In the genomic region with DNA sequence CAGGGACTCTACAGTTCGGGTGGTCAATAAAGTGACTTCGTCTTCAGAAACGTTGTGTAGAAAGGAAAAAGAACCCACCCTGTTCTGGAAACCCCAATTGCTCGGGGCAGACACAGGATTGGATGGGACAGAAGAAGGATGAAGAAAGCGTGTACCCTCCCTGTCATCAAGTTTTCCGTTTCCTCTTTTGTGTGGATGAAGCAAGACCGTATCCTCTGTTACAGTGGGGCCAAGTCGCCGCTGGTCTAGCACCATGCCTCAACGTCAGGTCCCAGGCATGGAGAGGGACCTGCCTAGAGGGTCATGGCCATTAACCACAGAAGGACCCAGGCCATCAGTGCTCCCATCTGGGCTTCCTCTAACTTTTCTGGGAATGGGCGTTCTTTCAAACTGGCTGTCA, we compare ENCODE assay signal across 18 mouse cellular contexts. TPM values are rescaled to one million over a fixed set of nuclear protein-coding genes. Genes with fewer than 3 reads are reported as not detected.
DNase-seq lines count a peak whose midpoint lies in the region; ATAC-seq and TF ChIP-seq lines count a peak whose summit lies in the region.
"Had no signal": no experiment of that assay in that cellular context is flagged by ENCODE, and none has a peak within 500 bp of the region (broad histone marks: within the 10 kb centered on the region; RNA-seq: fewer than 3 reads in every experiment).

No protein-coding gene starts in this region.

- DNase-seq in layer of hippocampus, adult 9-11 months, result peak; percentile 51
- DNase-seq in layer of hippocampus, adult 18-20 months (ENCODE audit: low spot score in 2 of 2), result no peak
- DNase-seq in CH12.LX (ENCODE audit: extremely low read depth), result peak; percentile 43
- no peak for DNase-seq in natural killer cell, adult 2 months (ENCODE audit: low spot score in 2 of 2)
- DNase-seq: adrenal gland, postnatal 36 days; cerebellum, postnatal 10 days; kidney, adult 9 months; left cerebral cortex, postnatal 4 days; thymus, postnatal 4 days had no signal

- H3K79me2 ChIP-seq in CH12.LX (replicated peaks; ENCODE audit: control insufficient read depth, extremely low read depth, insufficient read depth, poor library complexity, severe bottlenecking), result no peaks in the 10 kb centered on the region

- no peaks in the 10 kb centered on the region for H3K9me3 ChIP-seq in CH12.LX (replicated peaks; ENCODE audit: low read length)
- no peaks in the 10 kb centered on the region for H3K9me3 ChIP-seq in kidney, embryonic 14.5 days (ENCODE audit: control insufficient read depth, low read length)
- H3K9me3 ChIP-seq: forebrain, embryonic 13.5 days; heart, embryonic 15.5 days; hindbrain, embryonic 13.5 days had no signal

- TF ChIP-seq RAD21 in CH12.LX (IDR thresholded peaks at IDR 0.05; ENCODE audit: low read depth, low read length), result no peak

- H3K4me2 ChIP-seq in CH12.LX (ENCODE audit: insufficient read depth, low read depth, poor library complexity, severe bottlenecking), result no peak overlapping the region
- no peak overlapping the region for H3K4me2 ChIP-seq in kidney, embryonic 14.5 days (replicated peaks; ENCODE audit: low read depth, low read length)
- H3K4me2 ChIP-seq: forebrain, embryonic 13.5 days; heart, embryonic 15.5 days; hindbrain, embryonic 13.5 days had no signal

- no peaks in the 10 kb centered on the region for H3K27me3 ChIP-seq in CH12.LX (replicated peaks)
- H3K27me3 ChIP-seq in kidney, embryonic 14.5 days (ENCODE audit: control insufficient read depth, insufficient read depth, low read length), result no peaks in the 10 kb centered on the region
- H3K27me3 ChIP-seq: forebrain, embryonic 13.5 days; heart, embryonic 15.5 days had no signal

- peaks cover 3 to 21% of the 10 kb centered on the region in 2 experiments; a peak in 3 of 4 replicates for H3K4me1 ChIP-seq in CH12.LX (ENCODE audit: control insufficient read depth in 1 of 2, insufficient read depth in 2 of 2)
- H3K4me1 ChIP-seq in kidney, embryonic 14.5 days (ENCODE audit: control insufficient read depth, insufficient read depth, low read length), result no peaks in the 10 kb centered on the region
- H3K4me1 ChIP-seq: forebrain, embryonic 13.5 days; heart, embryonic 15.5 days; hindbrain, embryonic 13.5 days had no signal

- no peak overlapping the region for H3K9ac ChIP-seq in CH12.LX (ENCODE audit: insufficient read depth, low read depth)
- no peak overlapping the region for H3K9ac ChIP-seq in kidney, embryonic 14.5 days (ENCODE audit: low read depth, low read length)
- H3K9ac ChIP-seq: forebrain, embryonic 13.5 days; heart, embryonic 15.5 days; hindbrain, embryonic 13.5 days; liver, embryonic 14.5 days had no signal

- no peak for TF ChIP-seq EP300 in CH12.LX (IDR thresholded peaks at IDR 0.05; ENCODE audit: low read length)

- TF ChIP-seq POLR2A in CH12.LX (IDR thresholded peaks at IDR 0.05; ENCODE audit: low read depth, low read length), result no peak

- dilution Hi-C loops in CH12.LX (cut with MboI; ENCODE audit: extremely low pct_ligation_motif_present, extremely low pct_unique_long_range_greater_than_20kb, low sequenced_read_pairs), result no loop called here

- in situ Hi-C loops in CH12.LX (cut with MboI; ENCODE audit: low pct_ligation_motif_present, low pct_unique_long_range_greater_than_20kb, low sequenced_read_pairs), result loop anchor here (10.0 to 25.0 kb wide), 2 partner anchors 63 to 196 kb away; partner anchors contain the start of gene Zfp541

- H3K4me3 ChIP-seq in CH12.LX (replicated peaks in 1 of 3; ENCODE audit: low read depth in 2 of 3, low read length in 2 of 3, poor library complexity in 1 of 3), result no peak overlapping the region
- H3K4me3 ChIP-seq in kidney, embryonic 14.5 days (ENCODE audit: low read length), result no peak overlapping the region
- H3K4me3 ChIP-seq: forebrain, embryonic 13.5 days; heart, embryonic 15.5 days; hindbrain, embryonic 13.5 days had no signal

- no peaks in the 10 kb centered on the region for H3K36me3 ChIP-seq in CH12.LX (replicated peaks in 1 of 2; ENCODE audit: control insufficient read depth in 1 of 2, insufficient read depth in 1 of 2, low read length in 1 of 2)
- no peaks in the 10 kb centered on the region for H3K36me3 ChIP-seq in kidney, embryonic 14.5 days (ENCODE audit: control insufficient read depth, insufficient read depth, low read length)
- H3K36me3 ChIP-seq: heart, embryonic 15.5 days; hindbrain, embryonic 13.5 days had no signal

- 89% methylated on average over 11 of the region's 11 CpGs for WGBS in kidney, embryonic 14.5 days

- H3K27ac ChIP-seq in CH12.LX (ENCODE audit: insufficient read depth, low read depth), result no peak overlapping the region
- H3K27ac ChIP-seq in kidney, embryonic 14.5 days (ENCODE audit: low read depth, low read length), result no peak overlapping the region
- H3K27ac ChIP-seq: forebrain, embryonic 13.5 days; heart, embryonic 15.5 days; hindbrain, embryonic 13.5 days; liver, embryonic 14.5 days had no signal

- ATAC-seq in granulocyte monocyte progenitor cell, adult 5-6 weeks (replicated peaks; ENCODE audit: poor library complexity, severe bottlenecking), result peak; percentile 94
- peak; percentile 91 for ATAC-seq in megakaryocyte progenitor cell, adult 5-6 weeks (replicated peaks; ENCODE audit: poor library complexity)
- ATAC-seq in kidney, embryonic 14.5 days (ENCODE audit: low FRiP score, low TSS enrichment), result no peak
- ATAC-seq: forebrain, embryonic 13.5 days had no signal

- no peak for TF ChIP-seq CTCF in CH12.LX (conservative IDR thresholded peaks at IDR 0.05 in 1 of 2, IDR thresholded peaks at IDR 0.05 in 1 of 2; ENCODE audit: low read depth in 2 of 2, low read length in 2 of 2)

TF ChIP-seq in CH12.LX, 34 proteins besides CTCF, POLR2A, EP300 and RAD21 (continues in another document):
- no peak for TF ChIP-seq USF2 (conservative IDR thresholded peaks at IDR 0.05; ENCODE audit: low read depth, low read length)
- no peak for TF ChIP-seq NRF1 (IDR thresholded peaks at IDR 0.05; ENCODE audit: low read depth, low read length)
- no peak for TF ChIP-seq UBTF (IDR thresholded peaks at IDR 0.05; ENCODE audit: low read depth, low read length)
- TF ChIP-seq CHD2 (IDR thresholded peaks at IDR 0.05; ENCODE audit: low read length), result no peak
- no peak for TF ChIP-seq GABPA (IDR thresholded peaks at IDR 0.05; ENCODE audit: insufficient replicate concordance, low read depth, low read length)
- no peak for TF ChIP-seq SIN3A (IDR thresholded peaks at IDR 0.05; ENCODE audit: low read length)
- TF ChIP-seq POLR2AphosphoS2 (IDR thresholded peaks at IDR 0.05; ENCODE audit: low read depth, low read length), result no peak

RNA-seq across cellular contexts. Expression of gene C5ar1, which starts 1.5 kb away (rescaled TPM):
- 1 to 10 TPM; 1.2 to 1.6 TPM for total RNA-seq in layer of hippocampus, adult 18-20 months (2021)
- total RNA-seq in CH12.LX (2012; rRNA removed) (not detected in 2 replicates), CH12.LX (2014; rRNA removed) (not detected in 2 replicates)
- not detected in 2 replicates for polyA plus RNA-seq in CH12.LX (2012; ENCODE audit: insufficient read length, low read depth)
- 0.21 TPM in 1 of 2 replicates, not detected in the other for total RNA-seq in granulocyte monocyte progenitor cell, adult 5-6 weeks (2014; fragmentation: Nextera tagmentation)
- total RNA-seq in granulocyte monocyte progenitor cell, adult 5-6 weeks (2017), result 0.67 and 1.1 TPM in 2 replicates
- total RNA-seq in megakaryocyte progenitor cell, adult 5-6 weeks (2015), result 2.4 and 4.0 TPM in 2 replicates
- total RNA-seq in megakaryocyte progenitor cell, adult 5-6 weeks (2017), result 0.57 and 1.2 TPM in 2 replicates
- polyA plus RNA-seq in kidney, embryonic 14.5 days (2014; fragmentation: Nextera tagmentation; extraction: Ambion mirVana), result 1.2 and 1.8 TPM in 2 replicates
- total RNA-seq: ES-E14 had no signal

RNA-seq across cellular contexts. Expression of gene C5ar2, which starts 13.9 kb away (rescaled TPM):
- total RNA-seq in layer of hippocampus, adult 18-20 months (2021), result under 1 TPM; 0.56 to 0.67 TPM
- total RNA-seq in CH12.LX (2012; rRNA removed), result 0.04 TPM in 2 replicates
- 0.11 and 0.30 TPM in 2 replicates for total RNA-seq in CH12.LX (2014; rRNA removed)
- 0.22 and 0.33 TPM in 2 replicates for polyA plus RNA-seq in CH12.LX (2012; ENCODE audit: insufficient read length, low read depth)
- total RNA-seq in granulocyte monocyte progenitor cell, adult 5-6 weeks (2014; fragmentation: Nextera tagmentation), result 0.15 TPM in 1 of 2 replicates, not detected in the other
- total RNA-seq in granulocyte monocyte progenitor cell, adult 5-6 weeks (2017), result 0.13 and 0.93 TPM in 2 replicates
- total RNA-seq in megakaryocyte progenitor cell, adult 5-6 weeks (2015), result 1.1 and 1.7 TPM in 2 replicates
- 1.1 and 1.3 TPM in 2 replicates for total RNA-seq in megakaryocyte progenitor cell, adult 5-6 weeks (2017)
- polyA plus RNA-seq in kidney, embryonic 14.5 days (2014; fragmentation: Nextera tagmentation; extraction: Ambion mirVana), result 0.05 and 0.09 TPM in 2 replicates
- polyA plus RNA-seq: C2C12 had no signal

RNA-seq across cellular contexts. Expression of gene Inafm1, which starts 15.6 kb away (rescaled TPM):
- total RNA-seq in layer of hippocampus, adult 18-20 months (2021), result 10 to 100 TPM; 31.9 to 34.8 TPM
- total RNA-seq in CH12.LX (2012; rRNA removed) (5.6 and 7.4 TPM in 2 replicates), CH12.LX (2014; rRNA removed) (1.1 and 1.5 TPM in 2 replicates)
- 9.3 and 9.5 TPM in 2 replicates for polyA plus RNA-seq in CH12.LX (2012; ENCODE audit: insufficient read length, low read depth)
- total RNA-seq in granulocyte monocyte progenitor cell, adult 5-6 weeks (2014; fragmentation: Nextera tagmentation), result 13.6 and 14.6 TPM in 2 replicates
- total RNA-seq in granulocyte monocyte progenitor cell, adult 5-6 weeks (2017), result 3.2 and 3.3 TPM in 2 replicates
- 5.0 and 11.3 TPM in 2 replicates for total RNA-seq in megakaryocyte progenitor cell, adult 5-6 weeks (2015)
- 5.2 and 6.8 TPM in 2 replicates for total RNA-seq in megakaryocyte progenitor cell, adult 5-6 weeks (2017)
- polyA plus RNA-seq in kidney, embryonic 14.5 days (2014; fragmentation: Nextera tagmentation; extraction: Ambion mirVana), result 19.3 and 19.8 TPM in 2 replicates

RNA-seq across cellular contexts. Expression of gene Ccdc9, which starts 28.8 kb away (rescaled TPM):
- 10 to 100 TPM; 72.4 to 80.2 TPM for total RNA-seq in layer of hippocampus, adult 18-20 months (2021)
- total RNA-seq in CH12.LX (2012; rRNA removed) (47.6 and 53.3 TPM in 2 replicates), CH12.LX (2014; rRNA removed) (32.0 and 37.5 TPM in 2 replicates)
- polyA plus RNA-seq in CH12.LX (2012; ENCODE audit: insufficient read length, low read depth), result 81.0 and 94.2 TPM in 2 replicates
- 31.7 and 50.9 TPM in 2 replicates for total RNA-seq in granulocyte monocyte progenitor cell, adult 5-6 weeks (2014; fragmentation: Nextera tagmentation)
- 54.0 and 62.0 TPM in 2 replicates for total RNA-seq in granulocyte monocyte progenitor cell, adult 5-6 weeks (2017)
- 17.3 and 19.8 TPM in 2 replicates for total RNA-seq in megakaryocyte progenitor cell, adult 5-6 weeks (2015)
- 87.9 and 99.6 TPM in 2 replicates for total RNA-seq in megakaryocyte progenitor cell, adult 5-6 weeks (2017)
- 24.6 and 28.3 TPM in 2 replicates for polyA plus RNA-seq in kidney, embryonic 14.5 days (2014; fragmentation: Nextera tagmentation; extraction: Ambion mirVana)

RNA-seq across cellular contexts. Expression of gene Dhx34, which starts 36.0 kb away (rescaled TPM):
- 10 to 100 TPM; 10.7 to 12.5 TPM for total RNA-seq in layer of hippocampus, adult 18-20 months (2021)
- total RNA-seq in CH12.LX (2012; rRNA removed) (14.8 and 18.0 TPM in 2 replicates), CH12.LX (2014; rRNA removed) (6.9 and 8.8 TPM in 2 replicates)
- 11.8 and 15.2 TPM in 2 replicates for polyA plus RNA-seq in CH12.LX (2012; ENCODE audit: insufficient read length, low read depth)
- 5.5 and 8.7 TPM in 2 replicates for total RNA-seq in granulocyte monocyte progenitor cell, adult 5-6 weeks (2014; fragmentation: Nextera tagmentation)
- 4.4 and 9.4 TPM in 2 replicates for total RNA-seq in granulocyte monocyte progenitor cell, adult 5-6 weeks (2017)
- total RNA-seq in megakaryocyte progenitor cell, adult 5-6 weeks (2015), result 6.0 and 6.7 TPM in 2 replicates
- total RNA-seq in megakaryocyte progenitor cell, adult 5-6 weeks (2017), result 6.6 and 8.1 TPM in 2 replicates
- 8.5 and 13.0 TPM in 2 replicates for polyA plus RNA-seq in kidney, embryonic 14.5 days (2014; fragmentation: Nextera tagmentation; extraction: Ambion mirVana)

Comparison
In these comparisons a context has a peak if more than half of its experiments do, and no peak if none do; other contexts are left out.
1. DNase-seq: peak in layer of hippocampus, adult 9-11 months (single experiment) and CH12.LX (single experiment); none in layer of hippocampus, adult 18-20 months (0 of 2) and natural killer cell, adult 2 months (0 of 2).